Mouse (Mus musculus): ENCODE results near the gene Ccdc171.
"Not testable (repeated sequence)": the region's sequence is repeated elsewhere in the genome, so short reads cannot be mapped to it uniquely, and the experiment has no call there.

Ccdc171 gene

GRCm38 (mm10) chr4:83526270-83526987 lies 1.1 kb downstream of the Ccdc171 start:
- DNase-seq, result no peak

DNA sequence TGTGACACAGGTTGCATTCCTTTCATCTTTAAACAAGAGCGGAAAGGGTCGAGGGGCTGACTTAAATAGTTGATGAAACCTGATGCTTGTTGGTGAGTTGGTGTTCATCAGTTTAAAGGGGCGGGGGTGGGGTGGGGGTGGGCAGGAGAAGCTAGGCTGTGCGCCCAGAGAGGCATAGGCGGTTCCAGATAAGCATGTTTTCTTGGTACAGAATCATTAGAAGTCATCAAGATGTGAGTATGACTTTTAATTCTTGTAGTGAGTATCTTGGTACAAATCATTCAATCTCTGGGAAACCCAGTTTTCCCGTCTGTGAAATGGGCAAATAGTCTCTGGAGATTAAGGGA lies 1.6 kb downstream of the Ccdc171 start:
- DNase-seq, result no peak

DNA sequence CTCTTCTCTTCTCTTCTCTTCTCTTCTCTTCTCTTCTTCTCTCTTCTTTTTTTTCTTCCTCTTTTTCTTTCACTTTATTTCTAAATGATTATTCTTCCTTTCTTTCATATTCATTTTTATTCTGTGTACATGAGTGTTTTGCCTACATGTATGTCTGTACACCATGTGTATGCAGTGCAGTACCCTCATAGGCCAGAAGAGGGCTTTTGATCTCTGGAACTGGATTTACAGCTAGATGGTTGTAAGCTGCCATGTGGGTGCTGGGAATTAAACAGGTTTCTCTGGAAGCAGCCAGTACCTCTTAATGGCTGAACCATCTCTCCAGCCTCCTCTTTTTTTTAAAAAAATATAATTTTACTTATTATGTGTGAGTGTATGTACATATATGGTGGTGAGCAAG lies 2.6 kb downstream of the Ccdc171 start:
- DNase-seq, result no peak

GRCm38 (mm10) chr4:83530060-83530459 lies 4.7 kb downstream of the Ccdc171 start:
- DNase-seq, result not testable (repeated sequence)

GRCm38 (mm10) chr4:83533168-83533911 lies 8.0 kb downstream of the Ccdc171 start:
- no peak for DNase-seq

DNA sequence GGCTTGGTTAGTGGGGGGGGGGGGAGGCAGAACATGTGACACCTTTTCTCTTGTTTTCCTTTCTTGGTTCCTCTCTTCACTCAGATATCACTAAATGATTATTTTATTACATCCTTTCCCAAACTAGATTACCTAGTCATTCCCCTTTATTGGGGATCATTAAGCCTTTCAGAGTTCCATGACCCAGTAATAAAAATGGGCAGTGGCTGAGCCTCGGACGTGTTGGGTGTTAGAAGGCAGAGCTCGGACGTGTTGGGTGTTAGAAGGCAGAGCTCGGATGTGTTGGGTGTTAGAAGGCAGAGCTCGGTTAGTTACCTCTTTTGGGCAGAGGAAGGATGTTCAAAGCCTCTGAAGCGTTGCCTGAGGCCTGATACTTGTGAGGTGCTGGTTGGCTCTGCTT lies 8.7 kb downstream of the Ccdc171 start:
- DNase-seq, result no peak

DNA sequence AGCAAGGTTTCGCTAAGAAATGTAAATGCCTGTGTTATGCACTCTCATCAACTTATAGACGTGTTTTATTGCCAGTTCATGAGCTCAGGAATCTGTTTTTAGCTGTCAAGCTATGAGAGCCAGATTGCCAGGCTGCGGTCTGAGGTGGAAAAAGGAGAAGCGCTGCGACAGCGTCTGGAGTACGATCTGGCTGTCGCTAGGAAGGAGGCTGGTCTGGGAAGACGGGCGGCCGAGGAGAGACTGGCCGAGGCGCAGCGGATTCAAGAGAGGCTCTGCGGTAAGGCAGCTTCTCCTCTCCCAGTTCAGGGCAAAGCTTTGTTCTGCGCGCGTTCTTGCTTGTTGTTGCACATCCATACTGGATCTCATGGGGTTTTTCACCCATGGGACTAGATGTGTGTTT lies 24.2 kb downstream of the Ccdc171 start:
- DNase-seq, result no peak

DNA sequence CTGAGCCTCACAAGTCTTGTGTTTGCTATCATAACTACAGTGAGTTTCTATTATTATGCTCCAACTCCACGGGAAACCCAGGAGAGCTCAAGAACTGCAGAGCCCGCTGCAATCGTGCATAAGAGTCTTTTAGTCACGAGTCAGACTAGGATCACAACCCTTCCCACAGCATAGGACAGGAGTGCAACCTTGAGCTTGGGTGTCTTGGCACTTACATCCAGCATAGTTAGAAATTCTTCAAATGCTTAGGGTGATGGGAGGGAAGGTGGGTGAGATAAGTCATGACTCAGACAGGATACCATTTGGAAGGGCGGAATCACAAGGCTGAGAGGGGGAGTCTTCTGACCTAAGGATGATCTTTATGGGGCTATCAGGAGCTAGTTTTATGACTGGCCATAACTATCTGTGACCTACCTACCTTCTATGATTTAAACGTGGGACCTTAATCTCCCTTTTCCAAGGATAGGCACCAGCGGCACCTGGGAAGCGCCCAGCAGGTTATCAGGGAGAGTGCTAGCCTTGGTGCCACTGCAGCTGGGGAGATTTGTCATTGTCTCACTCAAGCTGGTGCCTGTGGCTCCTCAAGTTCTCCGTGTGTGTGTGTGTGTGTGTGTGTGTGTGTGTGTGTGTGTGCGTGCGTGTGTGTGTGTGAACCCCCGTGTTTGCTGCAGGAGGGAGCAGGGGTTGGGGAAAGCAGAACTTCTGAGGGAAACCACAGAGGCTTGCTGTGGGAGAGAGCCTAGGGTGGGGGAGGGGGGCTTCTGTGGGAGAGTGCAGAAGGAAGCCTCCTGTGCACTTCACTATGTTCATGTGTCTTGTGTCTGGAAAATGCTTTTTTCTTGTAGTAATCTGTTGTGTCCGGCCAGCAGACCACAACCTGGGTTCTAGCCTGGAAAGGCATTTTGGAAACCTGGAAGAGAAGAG lies 42.1 kb downstream of the Ccdc171 start:
- no peak for DNase-seq

GRCm38 (mm10) chr4:83568145-83568544 lies 42.8 kb downstream of the Ccdc171 start:
- DNase-seq, result not testable (repeated sequence)

DNA sequence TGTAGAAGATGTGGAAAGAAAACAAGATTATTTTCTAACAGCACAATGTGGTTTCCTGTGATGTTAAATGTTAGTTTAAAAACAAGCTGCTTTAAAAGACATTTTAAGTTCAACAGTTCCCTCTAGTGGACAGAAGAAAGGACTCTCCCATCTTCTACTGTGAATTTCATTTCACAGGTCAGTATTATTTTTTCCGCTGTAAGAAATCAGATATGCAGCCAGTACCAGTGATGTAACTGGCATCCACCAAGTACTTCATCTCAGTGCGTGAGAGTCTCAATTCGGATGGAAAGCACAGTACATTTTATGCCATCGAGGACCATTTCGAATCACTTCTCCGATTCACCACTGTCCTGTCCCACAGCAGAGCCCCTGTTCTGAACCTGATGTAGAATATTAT lies 45.2 kb downstream of the Ccdc171 start:
- peak; percentile 6 for DNase-seq

DNA sequence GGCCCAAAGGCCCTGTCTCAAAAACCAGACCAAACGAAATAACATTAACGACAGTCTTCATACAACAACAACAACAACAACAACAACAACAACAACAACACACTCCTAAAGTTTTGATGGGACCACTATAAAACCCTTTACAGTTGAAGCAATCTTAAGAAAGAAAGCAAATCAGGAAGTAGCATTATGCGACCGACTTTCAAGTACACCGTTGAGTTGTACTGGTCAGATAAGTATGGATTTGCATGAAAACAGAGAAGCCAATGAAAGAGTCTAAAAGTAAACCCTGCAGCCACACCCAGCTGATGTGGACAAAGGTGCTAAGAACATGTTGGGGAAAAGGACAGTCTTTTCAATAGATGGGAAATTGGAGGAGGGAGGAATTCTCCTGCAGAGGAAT lies 45.7 kb downstream of the Ccdc171 start:
- no peak for DNase-seq

GRCm38 (mm10) chr4:83572521-83572920 lies 47.2 kb downstream of the Ccdc171 start:
- no peak for DNase-seq

- no peak for DNase-seq
These were observed 51.0 kb downstream of the Ccdc171 start for GRCm38 (mm10) chr4:83576315-83576714.

DNA sequence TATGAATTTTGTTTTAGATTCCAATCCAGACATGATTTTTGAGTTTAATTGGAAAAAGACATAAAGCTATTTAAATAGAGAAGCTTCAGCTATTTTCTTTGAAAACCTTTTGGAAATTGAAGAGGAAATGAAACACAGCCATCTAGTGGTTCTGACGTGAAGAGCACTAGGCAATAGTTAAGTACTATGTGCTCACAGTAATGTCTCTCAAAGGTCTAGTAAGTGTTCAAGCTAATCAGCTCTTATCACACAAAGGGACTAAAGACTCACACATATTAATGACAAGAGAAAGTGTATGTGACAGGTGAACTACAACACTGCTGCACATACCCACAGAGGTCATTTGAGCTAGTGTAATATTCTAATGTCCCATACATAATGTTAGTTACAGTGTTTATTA lies 54.8 kb downstream of the Ccdc171 start:
- no peak for DNase-seq

DNA sequence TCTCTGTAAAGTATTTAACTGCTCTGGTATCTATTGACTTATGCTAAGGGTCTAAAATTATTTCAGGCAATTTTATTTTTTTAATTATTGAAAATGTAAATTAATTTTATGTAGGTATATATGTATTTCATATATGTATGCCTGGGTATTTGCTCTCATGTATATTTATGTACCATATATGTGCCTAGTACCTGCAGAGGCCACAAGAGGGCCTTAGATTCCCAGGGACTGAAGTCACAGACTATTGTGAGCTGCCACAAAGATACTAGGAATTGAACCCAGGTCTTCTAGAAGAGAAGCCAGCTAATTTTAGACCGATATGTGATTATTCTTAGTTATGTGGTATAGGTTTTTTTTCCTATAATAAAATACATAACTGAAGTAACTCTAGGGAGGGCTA lies 62.2 kb downstream of the Ccdc171 start:
- DNase-seq, result no peak

GRCm38 (mm10) chr4:83596486-83596885 lies 71.1 kb downstream of the Ccdc171 start:
- no peak for DNase-seq

- DNase-seq, result no peak
These were observed 85.8 kb downstream of the Ccdc171 start for GRCm38 (mm10) chr4:83611111-83611510.

GRCm38 (mm10) chr4:83623021-83623711 lies 97.8 kb downstream of the Ccdc171 start:
- not testable (repeated sequence) for DNase-seq

DNA sequence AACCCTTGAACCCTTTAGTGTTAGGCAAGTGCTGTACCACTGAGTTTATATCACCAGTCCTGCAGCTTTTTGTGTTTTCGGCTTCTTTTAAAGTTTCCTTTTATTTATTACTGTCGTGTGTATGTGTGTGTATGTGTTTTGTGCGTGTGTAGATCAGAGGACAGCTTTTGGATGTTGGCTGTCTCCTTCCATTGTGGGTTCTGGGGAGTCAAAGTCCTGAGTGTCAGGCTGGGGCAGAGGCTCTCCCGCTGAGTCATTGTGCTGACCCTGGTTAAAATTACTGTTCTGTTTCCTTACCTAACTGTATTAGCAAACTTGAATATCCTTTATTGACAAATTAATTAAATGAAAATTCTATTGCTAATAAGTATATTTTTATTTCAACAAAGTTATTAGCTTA lies 98.4 kb downstream of the Ccdc171 start:
- no peak for DNase-seq

- DNase-seq, result no peak
These were observed 126.1 kb downstream of the Ccdc171 start for GRCm38 (mm10) chr4:83651453-83651852.

- DNase-seq, result no peak
These were observed 130.1 kb downstream of the Ccdc171 start for GRCm38 (mm10) chr4:83655396-83655795.

- DNase-seq, result no peak
These were observed 131.2 kb downstream of the Ccdc171 start for GRCm38 (mm10) chr4:83656571-83656970.

- DNase-seq, result no peak
These were observed 131.7 kb downstream of the Ccdc171 start for GRCm38 (mm10) chr4:83657021-83657420.

Data from cerebellum, adult 8-10 months (tissue).